Mouse (Mus musculus) neural tube, embryonic 11.5 days (tissue): Measurements from ENCODE around the gene Tnrc6b. TPM values are rescaled to one million over a fixed set of nuclear protein-coding genes. Genes with fewer than 3 reads are reported as not detected.

Experiments used
- ATAC-seq: fragments of 200-750 bp; cut with Nextera tagmentation; 2 replicates; pipeline ENCODE4 v1.8.0; 2017; ENCODE audit warnings: moderate number of reproducible peaks, mild to moderate bottlenecking, moderate TSS enrichment, moderate library complexity; ENCODE audit not compliant: insufficient read depth, low FRiP score, low TSS enrichment
- DNase-seq: peaks from one replicate; pipeline ENCODE4 v3.0.0-alpha.2; 2015; ENCODE audit warnings: low spot score
- H3K27ac ChIP-seq: fragments of 300-500 bp; sonication (generic); 2 replicates; pipeline ENCODE4 v1.5.1; 2014; ENCODE audit warnings: low read depth, mild to moderate bottlenecking, low read length
- H3K27me3 ChIP-seq: fragments of 300-500 bp; sonication (generic); 2 replicates; pipeline ENCODE4 v1.6.1; 2014; ENCODE audit warnings: mild to moderate bottlenecking, low read length, mixed read lengths; ENCODE audit not compliant: control insufficient read depth, insufficient read depth
- H3K36me3 ChIP-seq: fragments of 300-500 bp; sonication (generic); 2 replicates; pipeline ENCODE4 v1.6.1; 2014; ENCODE audit warnings: mild to moderate bottlenecking, low read length, moderate library complexity, mixed read lengths; ENCODE audit not compliant: control insufficient read depth, insufficient read depth
- H3K4me1 ChIP-seq: fragments of 300-500 bp; sonication (generic); 2 replicates; pipeline ENCODE4 v1.6.1; 2014; ENCODE audit warnings: low read length, mixed read lengths; ENCODE audit not compliant: control insufficient read depth, insufficient read depth
- H3K4me2 ChIP-seq: fragments of 300-500 bp; sonication (generic); 2 replicates; pipeline ENCODE4 v1.6.1; 2014; ENCODE audit warnings: low read depth, mild to moderate bottlenecking, moderate library complexity
- H3K4me3 ChIP-seq: fragments of 300-500 bp; sonication (generic); 2 replicates; pipeline ENCODE4 v1.5.1; 2014; ENCODE audit warnings: low read depth, low read length
- H3K9ac ChIP-seq: fragments of 300-500 bp; sonication (generic); 2 replicates; pipeline ENCODE4 v1.6.1; 2014; ENCODE audit warnings: mild to moderate bottlenecking, low read length
- H3K9me3 ChIP-seq: fragments of 300-500 bp; sonication (generic); 2 replicates; pipeline ENCODE4 v1.6.1; 2016; ENCODE audit warnings: low read length; ENCODE audit not compliant: control insufficient read depth
- WGBS: fragments of 180-500 bp; shearing (Covaris S2); extraction: QIAGEN DNeasy Blood & Tissue Kit; methylation state at CpG from one replicate; pipeline ENCODE4 v1.1.7; 2014; 5-methylcytosine and 5-hydroxymethylcytosine counted together
- polyA plus RNA-seq: library from polyadenylated mRNA; unstranded; fragments of >200 nt; fragmentation: Nextera tagmentation; extraction: Ambion mirVana; gene quantifications from 2 replicates; pipeline ENCODE4 v1.2.1, GENCODE M21; 2014

Gene Tnrc6b
- polyA plus RNA-seq, 1 experiment from 2014 or later = 16.1 TPM

GRCm38 (mm10) chr15:80910183-80910582 is 199.1 kb downstream of the Tnrc6b start:
- Histone ChIP-seq H3K4me2 (no peak overlapping the region), H3K9ac (no peak overlapping the region), H3K27me3 (no peaks in the 10 kb centered on the region), H3K9me3 (no peaks in the 10 kb centered on the region), H3K4me3 (no peak overlapping the region), H3K27ac (no peak overlapping the region), H3K4me1 (no peaks in the 10 kb centered on the region), H3K36me3 (peaks cover 8% of the 10 kb centered on the region)
- no peak for DNase-seq
- no peak for ATAC-seq
- WGBS = 98% methylated on average over 3 of the region's 3 CpGs

- WGBS = 90% methylated on average over 4 of the region's 4 CpGs
- H3K4me1 ChIP-seq = no peaks in the 10 kb centered on the region
- H3K9me3 ChIP-seq = no peaks in the 10 kb centered on the region
- H3K27me3 ChIP-seq = no peaks in the 10 kb centered on the region
- DNase-seq (no peak), ATAC-seq (no peak)
- no peak overlapping the region for H3K9ac ChIP-seq
- H3K36me3 ChIP-seq = peaks cover 8% of the 10 kb centered on the region
- H3K4me2 ChIP-seq = no peak overlapping the region
- no peak overlapping the region for H3K27ac ChIP-seq
- H3K4me3 ChIP-seq = no peak overlapping the region
These were observed 199.8 kb downstream of the Tnrc6b start for GRCm38 (mm10) chr15:80910790-80911531.

- Histone ChIP-seq H3K27ac (no peak overlapping the region), H3K4me3 (no peak overlapping the region), H3K9ac (no peak overlapping the region), H3K4me1 (no peaks in the 10 kb centered on the region), H3K36me3 (peaks cover 12% of the 10 kb centered on the region), H3K4me2 (no peak overlapping the region), H3K9me3 (no peaks in the 10 kb centered on the region), H3K27me3 (no peaks in the 10 kb centered on the region)
- ATAC-seq (no peak), DNase-seq (no peak)
- 94% methylated on average over 3 of the region's 3 CpGs for WGBS
These were observed 201.1 kb downstream of the Tnrc6b start for GRCm38 (mm10) chr15:80912175-80912574.

- Histone ChIP-seq H3K27ac (no peak overlapping the region), H3K9ac (no peak overlapping the region), H3K9me3 (no peaks in the 10 kb centered on the region), H3K4me3 (no peak overlapping the region), H3K36me3 (peaks cover 17% of the 10 kb centered on the region), H3K4me1 (no peaks in the 10 kb centered on the region), H3K4me2 (no peak overlapping the region), H3K27me3 (no peaks in the 10 kb centered on the region)
- DNase-seq = no peak
- WGBS = 91% methylated on average over 1 of the region's 1 CpGs
- ATAC-seq = no peak
These were observed 202.7 kb downstream of the Tnrc6b start for GRCm38 (mm10) chr15:80913803-80914202.

GRCm38 (mm10) chr15:80915850-80916249 is 204.7 kb downstream of the Tnrc6b start:
- ATAC-seq (no peak), DNase-seq (no peak)
- no peak overlapping the region for H3K4me3 ChIP-seq
- no peak overlapping the region for H3K4me2 ChIP-seq
- H3K36me3 ChIP-seq = peaks cover 20% of the 10 kb centered on the region
- 89% methylated on average over 2 of the region's 2 CpGs for WGBS
- H3K9ac ChIP-seq = no peak overlapping the region
- no peaks in the 10 kb centered on the region for H3K4me1 ChIP-seq
- no peaks in the 10 kb centered on the region for H3K27me3 ChIP-seq
- H3K27ac ChIP-seq = no peak overlapping the region
- H3K9me3 ChIP-seq = no peaks in the 10 kb centered on the region

GRCm38 (mm10) chr15:80916621-80917020 is 205.5 kb downstream of the Tnrc6b start:
- ATAC-seq = no peak
- H3K9ac ChIP-seq = no peak overlapping the region
- no peaks in the 10 kb centered on the region for H3K27me3 ChIP-seq
- peaks cover 19% of the 10 kb centered on the region for H3K36me3 ChIP-seq
- 95% methylated on average over 7 of the region's 7 CpGs for WGBS
- no peak overlapping the region for H3K4me2 ChIP-seq
- DNase-seq = no peak
- H3K4me3 ChIP-seq = no peak overlapping the region
- no peak overlapping the region for H3K27ac ChIP-seq
- H3K4me1 ChIP-seq = no peaks in the 10 kb centered on the region
- H3K9me3 ChIP-seq = no peaks in the 10 kb centered on the region

- peaks cover 17% of the 10 kb centered on the region for H3K36me3 ChIP-seq
These were observed 209.2 kb downstream of the Tnrc6b start for GRCm38 (mm10) chr15:80920346-80920745.

GRCm38 (mm10) chr15:80921781-80922180 is 210.7 kb downstream of the Tnrc6b start:
- peaks cover 15% of the 10 kb centered on the region for H3K36me3 ChIP-seq
- ATAC-seq (no peak), DNase-seq (no peak)
- H3K9ac ChIP-seq = no peak overlapping the region
- no peaks in the 10 kb centered on the region for H3K9me3 ChIP-seq
- no peak overlapping the region for H3K27ac ChIP-seq
- no peaks in the 10 kb centered on the region for H3K27me3 ChIP-seq
- no peaks in the 10 kb centered on the region for H3K4me1 ChIP-seq
- WGBS = 89% methylated on average over 4 of the region's 4 CpGs
- H3K4me3 ChIP-seq = no peak overlapping the region
- H3K4me2 ChIP-seq = no peak overlapping the region

More at GRCm38 (mm10) chr15:80920346-80920745, 209.2 kb downstream of the Tnrc6b start:
- Histone ChIP-seq H3K4me3 (no peak overlapping the region), H3K9me3 (no peaks in the 10 kb centered on the region), H3K4me1 (no peaks in the 10 kb centered on the region), H3K4me2 (no peak overlapping the region), H3K27me3 (no peaks in the 10 kb centered on the region), H3K9ac (no peak overlapping the region), H3K27ac (no peak overlapping the region)
- no peak for ATAC-seq
- WGBS = 97% methylated on average over 3 of the region's 3 CpGs
- no peak for DNase-seq

GRCm38 (mm10) chr15:80924211-80924610 is 213.1 kb downstream of the Tnrc6b start:
- Histone ChIP-seq H3K9ac (no peak overlapping the region), H3K4me3 (no peak overlapping the region), H3K4me1 (no peaks in the 10 kb centered on the region), H3K9me3 (no peaks in the 10 kb centered on the region), H3K27me3 (no peaks in the 10 kb centered on the region), H3K4me2 (no peak overlapping the region), H3K36me3 (peaks cover 15% of the 10 kb centered on the region), H3K27ac (no peak overlapping the region)
- no peak for DNase-seq
- no peak for ATAC-seq
- 95% methylated on average over 2 of the region's 2 CpGs for WGBS
